ENCODE assay signal across 23 mouse cellular contexts in the genomic region with DNA sequence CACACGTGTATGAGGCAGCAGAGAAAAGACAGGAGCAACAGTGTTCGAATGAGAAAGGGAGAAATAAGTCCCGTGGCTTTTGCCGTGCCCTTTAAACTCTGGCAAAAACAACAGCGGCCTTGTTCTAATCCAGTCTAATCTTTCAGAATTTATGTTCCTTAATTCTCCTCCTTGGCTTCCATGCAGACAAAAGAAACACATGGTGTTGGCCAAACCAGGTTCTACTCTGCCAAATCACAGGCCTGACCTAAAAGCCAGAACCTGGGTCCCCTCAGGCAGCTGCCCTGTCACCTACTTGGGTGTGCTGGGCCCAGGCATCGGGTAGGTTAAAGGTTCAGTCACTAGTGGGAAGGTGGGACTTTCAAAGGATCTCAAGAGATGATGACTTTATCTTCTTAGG.
"Had no signal": no experiment of that assay in that cellular context is flagged by ENCODE, and none has a peak within 500 bp of the region (broad histone marks: within the 10 kb centered on the region; RNA-seq: fewer than 3 reads in every experiment).

No protein-coding gene starts in this region.

- H3K36me3 ChIP-seq: heart, embryonic 10.5 days; heart, embryonic 12.5 days; hindbrain, embryonic 13.5 days; intestine, embryonic 15.5 days; limb, embryonic 10.5 days; limb, embryonic 12.5 days; liver, embryonic 13.5 days; liver, embryonic 15.5 days had no signal

- H3K4me1 ChIP-seq: heart, embryonic 12.5 days had no signal

- ATAC-seq: hindbrain, embryonic 16.5 days; inflammation-experienced regulatory T-cells, adult 6 months; intestine, embryonic 15.5 days; intestine, postnatal 0 days had no signal

- H3K9me3 ChIP-seq: heart, embryonic 10.5 days; heart, embryonic 12.5 days; hindbrain, embryonic 13.5 days; intestine, embryonic 15.5 days; limb, embryonic 10.5 days; limb, embryonic 12.5 days; liver, embryonic 13.5 days; liver, embryonic 15.5 days had no signal

- H3K27ac ChIP-seq: heart, embryonic 10.5 days; hindbrain, embryonic 13.5 days; intestine, embryonic 15.5 days; layer of hippocampus, adult 2 months; left cerebral cortex, adult 2 months; limb, embryonic 10.5 days; limb, embryonic 12.5 days; liver, embryonic 13.5 days; liver, embryonic 15.5 days had no signal

- H3K9ac ChIP-seq: heart, embryonic 12.5 days; hindbrain, embryonic 13.5 days; intestine, embryonic 15.5 days; limb, embryonic 12.5 days; liver, embryonic 13.5 days; liver, embryonic 15.5 days; liver, postnatal 0 days had no signal

- H3K4me2 ChIP-seq: heart, embryonic 12.5 days; hindbrain, embryonic 13.5 days; intestine, embryonic 15.5 days; limb, embryonic 12.5 days; liver, embryonic 13.5 days; liver, embryonic 15.5 days had no signal

- DNase-seq: gastrocnemius, postnatal 14 days; gastrocnemius, postnatal 36 days; heart, adult 18-20 months; heart, postnatal 10 days; kidney, adult 18-20 months; kidney, adult 8-10 months; kidney, postnatal 10 days; kidney, postnatal 4 days; liver; liver, embryonic 13.5 days; liver, postnatal 0 days had no signal

- H3K4me3 ChIP-seq: heart, embryonic 10.5 days; heart, embryonic 12.5 days; hindbrain, embryonic 13.5 days; intestine, embryonic 15.5 days; layer of hippocampus, adult 2 months; left cerebral cortex, adult 2 months; limb, embryonic 10.5 days; limb, embryonic 12.5 days; liver, embryonic 13.5 days; liver, embryonic 15.5 days had no signal

- H3K27me3 ChIP-seq: intestine, embryonic 15.5 days had no signal
